Mouse (Mus musculus) stomach, postnatal 0 days (tissue): ENCODE measurements around the gene H2-Q2.
"Not testable (repeated sequence)": the region's sequence is repeated elsewhere in the genome, so short reads cannot be mapped to it uniquely, and the experiment has no call there.

Experiments
- CTCF ChIP-seq: IDR thresholded peaks from 2 replicates; pipeline ENCODE4 v1.5.1; 2016; ENCODE audit warnings: antibody characterized with exemption, low read depth, mild to moderate bottlenecking, moderate library complexity
- EP300 ChIP-seq: optimal IDR thresholded peaks from 2 replicates; pipeline ENCODE3; 2016; ENCODE audit warnings: antibody characterized with exemption

DNA sequence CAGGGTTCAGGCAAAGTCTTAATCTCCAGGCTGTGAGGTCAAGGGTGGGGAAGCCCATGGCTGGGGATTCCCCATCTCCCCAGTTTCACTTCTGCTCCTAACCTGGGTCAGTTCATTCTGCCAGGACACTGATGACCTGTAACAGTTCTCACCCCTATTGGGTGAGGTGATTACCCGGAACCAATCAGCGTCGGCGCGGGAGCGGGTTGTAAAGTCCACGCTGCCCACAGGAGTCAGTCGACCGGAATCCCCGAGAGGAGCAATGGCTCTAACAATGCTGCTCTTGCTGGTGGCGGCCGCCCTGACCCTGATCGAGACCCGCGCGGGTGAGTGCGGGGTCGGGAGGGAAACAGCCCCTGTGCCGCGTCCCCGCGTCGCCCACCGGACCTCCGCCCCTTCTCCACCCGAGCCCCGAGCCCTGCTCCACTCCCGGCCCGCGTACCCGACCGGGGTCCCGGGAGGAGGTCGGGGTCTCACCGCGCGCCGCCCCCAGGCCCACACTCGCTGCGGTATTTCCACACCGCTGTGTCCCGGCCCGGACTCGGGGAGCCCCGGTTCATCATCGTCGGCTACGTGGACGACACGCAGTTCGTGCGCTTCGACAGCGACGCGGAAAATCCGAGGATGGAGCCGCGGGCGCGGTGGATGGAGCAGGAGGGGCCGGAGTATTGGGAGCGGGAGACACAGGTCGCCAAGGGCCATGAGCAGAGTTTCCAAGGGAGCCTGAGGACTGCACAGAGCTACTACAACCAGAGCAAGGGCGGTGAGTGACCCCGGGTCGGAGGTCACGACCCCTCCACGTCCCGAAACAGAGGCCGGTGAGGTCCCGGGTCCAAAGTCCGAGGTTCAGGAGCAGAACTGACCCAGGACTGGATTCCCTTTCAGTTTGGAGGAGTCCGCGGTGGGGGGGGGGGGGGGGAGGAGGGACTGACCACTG lies 52.1 kb downstream of the H2-Q2 start:
- TF ChIP-seq CTCF, EP300: not testable (repeated sequence)
